Mouse (Mus musculus): ENCODE data around the gene Lrrc45. TPM values are rescaled to one million over a fixed set of nuclear protein-coding genes. Genes with fewer than 3 reads are reported as not detected.
"Not testable (repeated sequence)": the region's sequence is repeated elsewhere in the genome, so short reads cannot be mapped to it uniquely, and the experiment has no call there.

The Lrrc45 gene
- polyA plus RNA-seq, 1 experiment = 33.4 TPM

DNA sequence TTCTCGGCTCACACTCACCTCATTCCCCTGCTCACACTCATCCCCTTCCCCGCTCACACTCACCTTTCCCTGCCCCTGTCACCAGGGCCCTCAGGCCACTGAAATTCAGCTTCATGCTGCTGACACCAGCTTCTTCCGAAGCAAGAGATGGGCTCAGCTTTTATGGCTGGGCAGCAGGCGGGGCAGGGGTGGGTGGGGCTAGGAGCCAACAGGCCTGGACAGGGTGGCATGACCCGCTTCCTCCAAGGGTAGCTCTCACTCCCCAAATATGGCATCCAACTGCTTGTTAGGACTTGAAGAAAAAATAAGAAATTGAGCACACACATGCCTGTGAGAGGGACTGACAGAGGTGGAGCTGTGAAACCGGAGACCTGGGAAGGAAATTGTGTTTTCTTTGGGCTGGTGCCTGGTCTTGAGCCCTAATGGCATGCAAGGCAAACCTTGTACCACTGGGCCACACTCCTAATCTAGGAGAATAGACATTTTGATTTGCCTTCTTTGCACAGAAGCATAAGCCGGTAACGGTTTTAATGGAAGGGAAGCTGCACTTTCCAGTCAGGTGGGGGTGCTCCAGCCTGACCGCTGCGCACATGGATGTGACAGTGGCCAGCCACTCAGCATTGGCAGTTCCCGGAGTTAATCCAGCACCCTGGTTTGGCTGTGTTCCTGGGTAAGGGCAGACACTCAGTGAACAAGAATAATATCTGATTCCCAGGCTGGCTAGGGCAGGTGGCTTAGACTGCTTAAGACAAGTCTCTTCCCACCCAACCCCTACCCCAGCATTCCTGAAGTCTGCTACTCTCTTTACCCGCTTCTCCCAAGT, 18.3 kb downstream of the Lrrc45 start, which contains the start of gene Cbr2:
Gene Cbr2 (minus strand): TSS at position 257 of the 823 bp plus-strand sequence.
- TF ChIP-seq GATA1 (IDR thresholded peaks at IDR 0.05; ENCODE audit: low read length) = no peak

DNA sequence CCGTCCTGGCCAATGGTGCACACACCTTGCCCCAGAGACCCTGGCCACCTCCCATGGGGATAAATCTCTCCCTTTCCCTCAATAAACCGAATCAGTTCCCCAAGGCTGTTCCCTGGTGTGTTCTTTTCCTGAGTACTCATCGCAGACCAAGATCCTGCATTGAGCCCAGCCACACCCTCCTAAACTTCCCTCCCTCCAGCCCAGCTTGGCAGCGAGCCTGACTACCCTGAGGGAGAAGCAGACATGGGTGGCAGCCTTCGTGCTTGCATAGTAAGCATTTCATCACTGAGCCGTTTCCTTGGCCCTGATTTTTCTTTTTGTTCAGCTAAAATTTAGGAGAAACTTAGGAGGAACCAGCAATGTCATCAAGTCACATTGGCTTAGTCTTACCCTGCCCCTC, 19.8 kb downstream of the Lrrc45 start:
- no peak for TF ChIP-seq GATA1 (IDR thresholded peaks at IDR 0.05; ENCODE audit: low read length)

DNA sequence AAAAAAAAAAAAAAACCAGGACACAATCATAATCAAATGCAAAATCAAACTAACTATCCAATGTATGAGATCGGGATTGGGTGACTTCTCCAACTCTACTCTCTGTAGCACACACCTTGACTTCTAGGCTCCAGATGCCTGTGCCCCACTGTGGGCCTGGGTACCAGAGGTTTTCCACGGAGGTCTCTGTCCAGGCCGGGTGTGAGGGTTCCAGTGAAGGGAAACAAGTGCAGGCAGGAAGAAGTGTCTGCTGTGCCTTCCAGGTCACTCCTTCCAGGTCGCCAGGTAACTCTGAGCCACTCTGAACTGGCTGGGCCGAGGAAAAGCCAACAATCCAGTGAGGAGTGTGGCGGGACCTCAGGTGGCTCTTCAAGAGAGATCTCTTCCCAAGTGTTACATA, 22.7 kb downstream of the Lrrc45 start:
- TF ChIP-seq GATA1 (IDR thresholded peaks at IDR 0.05; ENCODE audit: low read length) = no peak

DNA sequence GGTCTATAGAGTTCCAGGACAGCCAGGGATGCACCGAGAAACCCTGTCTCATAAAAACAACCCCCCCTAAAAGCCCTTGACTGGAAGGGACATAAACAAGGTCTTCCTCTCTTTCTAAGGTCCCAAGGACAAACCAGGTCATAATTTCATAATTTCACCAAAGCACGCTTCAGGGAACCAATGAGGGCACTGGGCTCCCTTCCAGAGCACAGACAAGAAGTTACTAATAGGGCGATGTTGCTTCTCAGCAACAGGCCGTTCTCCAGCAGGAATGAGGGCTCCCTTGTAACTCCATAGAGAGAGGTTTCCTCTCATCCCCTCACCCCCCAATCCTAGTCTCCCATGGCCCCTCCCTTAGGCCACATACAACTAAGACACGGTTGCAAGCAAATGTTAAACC, 27.3 kb downstream of the Lrrc45 start:
- no peak for TF ChIP-seq GATA1 (IDR thresholded peaks at IDR 0.05; ENCODE audit: low read length)

DNA sequence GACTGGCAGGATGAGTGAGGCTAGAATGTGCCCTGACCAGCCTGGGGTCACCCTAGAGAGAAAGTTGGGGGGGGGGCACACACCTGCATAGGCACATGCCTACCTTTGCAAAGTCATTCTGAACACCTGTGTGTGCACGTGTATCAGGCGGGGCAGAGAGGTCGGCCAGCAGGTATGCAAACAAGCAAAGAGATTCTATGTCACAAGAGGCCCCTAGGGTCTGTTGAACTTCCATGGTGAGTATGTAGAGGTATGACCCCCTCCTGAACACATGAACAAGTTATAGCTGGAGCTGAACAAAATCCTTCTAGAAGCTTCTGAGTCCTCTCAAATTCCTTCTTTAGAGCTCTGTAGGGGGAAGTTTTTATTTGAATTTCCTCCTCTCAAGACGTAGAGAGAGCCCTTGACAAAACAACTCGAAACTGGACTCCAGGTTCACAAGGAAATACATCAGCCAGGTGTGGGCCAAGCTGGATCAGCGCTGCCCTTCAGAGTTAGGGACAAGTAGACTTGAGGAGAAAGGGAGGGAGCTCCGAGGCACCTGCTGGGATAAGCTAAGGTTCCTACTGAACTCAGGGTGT, 30.5 kb downstream of the Lrrc45 start:
- no peak for TF ChIP-seq GATA1 (IDR thresholded peaks at IDR 0.05; ENCODE audit: low read length)

DNA sequence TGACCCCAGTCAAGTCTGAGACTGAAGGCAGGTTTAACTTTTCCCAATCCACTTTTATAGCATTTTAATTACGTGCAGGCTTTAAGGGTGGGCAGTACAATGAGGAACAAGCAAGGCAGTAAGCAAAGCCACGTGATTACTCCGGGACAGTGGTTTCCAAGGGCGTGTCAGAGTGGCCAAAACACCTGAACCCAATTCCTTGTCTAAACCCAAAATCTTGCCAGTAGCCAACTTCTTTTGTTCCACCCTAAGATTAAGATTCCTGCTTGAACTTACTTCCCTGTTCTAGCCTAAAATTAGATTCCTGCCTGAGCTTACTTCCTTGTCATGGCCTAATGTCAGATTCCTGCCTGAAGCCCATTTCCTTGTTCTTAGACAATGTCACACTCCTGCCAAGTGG, 34.2 kb downstream of the Lrrc45 start:
- TF ChIP-seq GATA1 (IDR thresholded peaks at IDR 0.05; ENCODE audit: low read length) = no peak

DNA sequence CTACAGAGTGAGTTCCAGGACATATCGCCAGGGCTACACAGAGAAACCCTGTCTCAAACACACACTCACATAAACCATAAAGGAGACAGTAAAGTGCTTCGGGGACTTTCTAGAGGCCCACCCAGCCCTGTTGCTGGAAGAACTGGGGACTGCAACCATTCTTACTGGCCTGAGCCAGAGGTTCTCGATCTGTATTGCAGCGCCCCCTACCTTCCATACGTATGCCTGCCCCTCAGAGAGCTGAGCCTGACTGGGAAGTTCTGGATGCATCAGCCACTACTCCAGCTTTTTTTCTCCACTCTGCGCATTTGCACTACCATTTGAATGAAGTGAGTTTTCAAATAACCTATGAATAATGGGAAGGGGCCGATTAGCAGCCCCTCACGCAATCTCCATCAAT, 35.7 kb downstream of the Lrrc45 start:
- no peak for TF ChIP-seq GATA1 (IDR thresholded peaks at IDR 0.05; ENCODE audit: low read length)

DNA sequence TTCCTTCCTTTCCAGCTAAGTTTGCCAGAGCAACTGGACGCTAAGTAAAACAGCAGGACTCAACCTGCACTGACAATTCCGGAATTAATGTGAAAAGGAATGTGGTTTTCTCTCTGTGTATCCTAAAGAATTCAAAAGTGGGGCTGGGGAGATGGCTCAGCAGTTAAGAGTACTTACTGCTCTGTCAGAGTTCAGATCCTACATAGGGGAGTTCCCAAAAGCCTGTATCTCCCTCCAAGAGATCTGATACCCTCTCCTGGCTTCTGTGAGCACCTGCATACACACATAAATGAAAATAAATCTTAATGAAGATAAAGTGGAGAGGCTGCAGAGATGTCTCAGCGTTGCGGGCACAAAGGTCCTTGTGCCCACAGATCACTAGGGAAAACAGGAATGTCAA, 37.9 kb downstream of the Lrrc45 start:
- no peak for TF ChIP-seq GATA1 (IDR thresholded peaks at IDR 0.05; ENCODE audit: low read length)

DNA sequence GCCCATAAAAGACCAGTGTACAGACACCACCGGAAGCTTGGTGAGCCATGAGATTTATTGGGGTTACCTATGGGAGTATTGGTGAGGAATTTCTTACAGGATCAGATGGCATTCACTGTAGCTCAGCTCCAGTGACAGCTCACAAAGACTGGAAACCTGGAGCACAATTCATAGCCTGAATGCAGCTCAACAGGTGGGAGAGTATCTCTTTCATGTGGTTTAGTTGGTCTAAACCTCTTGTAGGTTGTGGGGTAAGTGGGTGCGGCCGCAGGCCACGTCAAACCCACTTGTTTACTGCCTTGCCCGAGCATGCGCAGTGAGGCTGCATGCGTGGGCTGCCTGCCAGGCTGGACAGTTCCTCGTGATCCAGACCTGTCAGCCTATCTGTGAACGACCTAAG, 46.5 kb downstream of the Lrrc45 start:
- no peak for TF ChIP-seq GATA1 (IDR thresholded peaks at IDR 0.05; ENCODE audit: low read length)

DNA sequence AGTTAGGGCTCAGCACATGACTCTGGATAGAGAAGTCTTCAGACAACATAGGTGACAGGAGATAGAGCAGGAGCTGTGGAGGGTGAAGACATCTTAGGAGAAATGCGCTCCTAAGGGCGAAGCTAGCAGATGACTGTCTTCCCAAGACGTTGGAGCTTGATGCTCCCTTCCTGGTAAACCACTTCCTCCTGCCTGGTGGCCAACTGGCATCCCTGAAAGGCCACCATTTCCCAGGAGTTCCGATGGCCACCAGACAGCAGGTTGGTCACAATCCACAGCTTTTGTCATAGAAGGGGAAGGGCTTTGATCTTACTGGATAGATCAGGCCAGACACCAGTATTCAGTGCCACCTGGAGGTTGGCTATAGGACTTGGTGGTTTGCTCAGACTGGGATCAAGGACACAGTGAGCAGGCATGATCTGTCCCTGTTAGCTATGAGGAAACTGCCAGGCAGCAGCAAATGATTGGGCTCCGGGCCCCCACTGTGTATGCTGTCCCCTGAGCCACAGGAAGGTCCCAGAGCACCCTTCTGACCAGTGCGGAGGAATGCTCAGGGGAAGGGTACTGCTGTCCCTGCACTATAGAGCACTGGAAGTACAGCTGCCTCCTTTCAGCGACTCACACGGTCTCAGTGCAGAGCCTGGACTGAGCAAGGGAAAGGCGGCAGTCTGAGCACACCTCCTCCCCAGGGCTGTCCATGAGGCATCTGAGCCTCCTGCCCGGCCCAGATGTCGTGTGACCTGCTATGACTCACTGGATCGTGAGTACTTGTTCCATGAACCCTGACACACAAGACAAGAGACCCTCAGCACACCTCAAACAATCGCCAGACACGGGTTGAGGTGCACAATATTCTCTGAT, 48.3 kb downstream of the Lrrc45 start:
- TF ChIP-seq GATA1 (IDR thresholded peaks at IDR 0.05; ENCODE audit: low read length) = no peak

DNA sequence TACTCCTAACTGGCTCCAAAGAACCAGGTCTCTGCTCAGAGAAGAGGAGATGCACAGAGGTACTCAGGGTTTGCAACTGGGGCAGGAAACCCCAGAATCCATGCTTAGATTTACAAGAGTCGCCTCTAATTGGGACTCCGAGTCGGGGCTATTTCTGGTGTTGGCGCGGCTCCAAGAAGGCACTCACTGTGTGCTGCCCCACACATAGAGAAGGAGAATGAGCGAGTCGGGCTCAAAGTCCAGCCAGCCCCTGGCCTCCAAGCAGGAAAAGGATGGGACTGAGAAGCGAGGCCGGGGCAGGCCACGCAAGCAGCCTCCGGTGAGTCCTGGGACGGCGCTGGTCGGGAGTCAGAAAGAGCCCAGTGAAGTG, 48.9 kb downstream of the Lrrc45 start, which contains the start of gene Hmga1b:
Gene Hmga1b (plus strand): TSS at position 123 of the 370 bp plus-strand sequence.
- TF ChIP-seq GATA1 (IDR thresholded peaks at IDR 0.05; ENCODE audit: low read length) = not testable (repeated sequence)

DNA sequence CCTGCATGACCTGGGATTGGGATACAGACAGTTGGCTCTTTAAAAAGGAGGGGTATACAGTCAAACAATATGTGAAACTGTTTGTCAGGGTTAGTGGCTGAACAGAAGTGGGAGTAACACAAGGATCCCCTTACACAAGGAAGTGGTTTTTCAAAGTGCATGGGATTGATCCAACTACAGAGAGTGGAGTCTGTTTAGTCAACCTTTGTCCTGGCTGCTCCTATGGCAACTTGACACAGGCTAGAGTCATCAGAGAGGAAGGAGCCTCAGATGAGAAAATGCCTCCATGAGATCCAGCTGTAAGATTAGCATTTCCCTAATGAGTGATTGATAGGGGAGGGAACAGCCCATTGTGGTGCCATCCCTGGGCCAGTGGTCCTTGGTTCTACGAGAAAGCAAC, 54.5 kb downstream of the Lrrc45 start:
- TF ChIP-seq GATA1 (IDR thresholded peaks at IDR 0.05; ENCODE audit: low read length) = no peak

Other genes starting within 250 kb of the Lrrc45 start
- 26.9 and 44.9 TPM in 2 replicates for gene Arl16, start 246.3 kb upstream of the Lrrc45 start, polyA plus RNA-seq (2012)
- 600 and 743 TPM in 2 replicates for gene Mrpl12, start 229.3 kb upstream of the Lrrc45 start, polyA plus RNA-seq (2012)
- gene Slc25a10, start 222.1 kb upstream of the Lrrc45 start, polyA plus RNA-seq (2012) = 74.6 and 83.7 TPM in 2 replicates
- gene Gcgr, start 183.2 kb upstream of the Lrrc45 start, polyA plus RNA-seq (2012) = not detected in 2 replicates
- 170 and 215 TPM in 2 replicates for gene Mcrip1, start 164.2 kb upstream of the Lrrc45 start, polyA plus RNA-seq (2012)
- gene Ppp1r27, start 162.8 kb upstream of the Lrrc45 start, polyA plus RNA-seq (2012) = not detected in 2 replicates
- gene P4hb, start 140.7 kb upstream of the Lrrc45 start, polyA plus RNA-seq (2012) = 559 and 642 TPM in 2 replicates
- 1,177 and 1,217 TPM in 2 replicates for gene Arhgdia, start 132.3 kb upstream of the Lrrc45 start, polyA plus RNA-seq (2012)
- gene Alyref, start 115.6 kb upstream of the Lrrc45 start, polyA plus RNA-seq (2012) = 539 and 588 TPM in 2 replicates
- gene Anapc11, start 115.5 kb upstream of the Lrrc45 start, polyA plus RNA-seq (2012) = 200 and 289 TPM in 2 replicates
- gene Npb, start 105.4 kb upstream of the Lrrc45 start, polyA plus RNA-seq (2012) = 1.7 and 2.3 TPM in 2 replicates
- gene Pcyt2, start 96.0 kb upstream of the Lrrc45 start, polyA plus RNA-seq (2012) = 149 and 196 TPM in 2 replicates
- 108 and 170 TPM in 2 replicates for gene Sirt7, start 88.7 kb upstream of the Lrrc45 start, polyA plus RNA-seq (2012)
- gene Mafg, start 80.3 kb upstream of the Lrrc45 start, polyA plus RNA-seq (2012) = 44.0 and 52.0 TPM in 2 replicates
- 1.8 and 3.2 TPM in 2 replicates for gene Pycr1, start 70.2 kb upstream of the Lrrc45 start, polyA plus RNA-seq (2012)
- gene Myadml2, start 65.8 kb upstream of the Lrrc45 start, polyA plus RNA-seq (2012) = not detected in 2 replicates
- gene Notum, start 52.8 kb upstream of the Lrrc45 start, polyA plus RNA-seq (2012) = not detected in 2 replicates
- gene Aspscr1, start 41.0 kb upstream of the Lrrc45 start, polyA plus RNA-seq (2012) = 215 and 275 TPM in 2 replicates
- gene Cenpx, start 187 bp upstream of the Lrrc45 start, polyA plus RNA-seq (2012) = 42.0 and 251 TPM in 2 replicates
- 1.6 and 2.7 TPM in 2 replicates for gene Rac3, start 7.5 kb downstream of the Lrrc45 start, polyA plus RNA-seq (2012)
- gene Dcxr, start 13.4 kb downstream of the Lrrc45 start, polyA plus RNA-seq (2012) = 28.9 and 50.8 TPM in 2 replicates
- gene Cbr2, start 18.2 kb downstream of the Lrrc45 start, polyA plus RNA-seq (2012) = not detected in 2 replicates
- 2,256 and 2,629 TPM in 2 replicates for gene Hmga1b, start 48.9 kb downstream of the Lrrc45 start, polyA plus RNA-seq (2012)
- 50.0 and 86.3 TPM in 2 replicates for gene Rfng, start 70.3 kb downstream of the Lrrc45 start, polyA plus RNA-seq (2012)
- 73.2 and 84.7 TPM in 2 replicates for gene Gps1, start 70.3 kb downstream of the Lrrc45 start, polyA plus RNA-seq (2012)
- gene Dus1l, start 82.5 kb downstream of the Lrrc45 start, polyA plus RNA-seq (2012) = 184 and 189 TPM in 2 replicates
- 420 and 762 TPM in 2 replicates for gene Fasn, start 110.6 kb downstream of the Lrrc45 start, polyA plus RNA-seq (2012)
- gene Ccdc57, start 218.9 kb downstream of the Lrrc45 start, polyA plus RNA-seq (2012) = 2.1 and 2.3 TPM in 2 replicates
- gene Slc16a3, start 234.6 kb downstream of the Lrrc45 start, polyA plus RNA-seq (2012) = 0.93 and 1.6 TPM in 2 replicates